Mouse (Mus musculus) CD4-positive helper T cell, adult 2 months (primary cell): Measurements from ENCODE around the gene Lrp2.
A peak's percentile ranks its signal among the peaks of the same experiment; 100 is the strongest.

Source experiments
- DNase-seq: peaks from one replicate; pipeline ENCODE4 v3.0.0-alpha.2; 2012; ENCODE audit warnings: low read depth, missing footprints, low spot score

Gene Lrp2

GRCm38 (mm10) chr2:69405692-69406091 is 180.2 kb downstream of the Lrp2 start:
- DNase-seq: no peak

- DNase-seq: no peak
Observed at GRCm38 (mm10) chr2:69402309-69402708, 183.6 kb downstream of the Lrp2 start.

- DNase-seq: no peak
Observed at GRCm38 (mm10) chr2:69401891-69402290, 184.0 kb downstream of the Lrp2 start.

GRCm38 (mm10) chr2:69400866-69401604 is 184.8 kb downstream of the Lrp2 start:
- no peak for DNase-seq

GRCm38 (mm10) chr2:69396760-69397435 is 189.0 kb downstream of the Lrp2 start:
- no peak for DNase-seq

- DNase-seq: no peak
Observed at GRCm38 (mm10) chr2:69395597-69396248, 190.1 kb downstream of the Lrp2 start.

GRCm38 (mm10) chr2:69393947-69394346 is 191.9 kb downstream of the Lrp2 start:
- no peak for DNase-seq

- no peak for DNase-seq
Observed at GRCm38 (mm10) chr2:69386118-69386871, 199.6 kb downstream of the Lrp2 start.

GRCm38 (mm10) chr2:69382838-69383237 is 203.0 kb downstream of the Lrp2 start:
- DNase-seq: no peak

GRCm38 (mm10) chr2:69381740-69382139 is 204.1 kb downstream of the Lrp2 start:
- DNase-seq: no peak

GRCm38 (mm10) chr2:69380281-69380680 is 205.6 kb downstream of the Lrp2 start, which contains the start of gene Dhrs9:
Gene Dhrs9 (plus strand): TSS chr2:69380445.
- DNase-seq: peak; percentile 79

GRCm38 (mm10) chr2:69379801-69380200 is 206.1 kb downstream of the Lrp2 start:
- DNase-seq: no peak

- DNase-seq: no peak
Observed at GRCm38 (mm10) chr2:69376780-69377179, 209.1 kb downstream of the Lrp2 start.
